9 mouse cellular contexts compared by ENCODE assay signal in the genomic region with DNA sequence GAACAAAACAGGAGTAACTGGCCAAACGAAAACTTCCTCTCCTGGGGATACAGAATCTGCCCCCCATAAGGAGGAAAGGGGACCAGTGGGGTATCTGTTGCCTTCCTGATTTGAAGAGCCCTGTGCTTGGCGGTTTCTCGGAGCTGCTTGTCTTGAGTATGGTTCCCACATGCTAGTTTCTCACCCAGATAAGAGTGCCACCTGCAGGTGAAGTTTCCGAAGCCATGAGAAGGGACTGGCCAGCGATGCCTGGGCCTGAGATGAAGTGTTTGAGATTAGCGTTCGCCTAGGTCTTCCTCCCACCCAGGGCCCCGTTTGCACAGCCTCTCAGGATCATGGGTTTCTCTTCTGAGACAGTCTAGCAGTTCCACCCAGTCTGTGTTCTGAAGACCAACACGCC. TPM values are rescaled to one million over a fixed set of nuclear protein-coding genes. Genes with fewer than 3 reads are reported as not detected.
DNase-seq lines count a peak whose midpoint lies in the region; ATAC-seq and TF ChIP-seq lines count a peak whose summit lies in the region.
"Had no signal": no experiment of that assay in that cellular context is flagged by ENCODE, and none has a peak within 500 bp of the region (broad histone marks: within the 10 kb centered on the region; RNA-seq: fewer than 3 reads in every experiment).

No protein-coding gene starts in this region.

- ATAC-seq in forebrain, embryonic 12.5 days (ENCODE audit: low FRiP score): no peak
- ATAC-seq: Patski had no signal

- H3K4me1 ChIP-seq in forebrain, embryonic 10.5 days: peaks cover 46% of the 10 kb centered on the region
- H3K4me1 ChIP-seq in forebrain, embryonic 12.5 days: peaks cover 31% of the 10 kb centered on the region
- H3K4me1 ChIP-seq in cortical plate, adult 2 months (ENCODE audit: control insufficient read depth, insufficient read depth, low read length): peaks cover 4% of the 10 kb centered on the region; the same call in 1 of the 2 replicates

- peak; percentile 50 for DNase-seq in forebrain, embryonic 10.5 days (ENCODE audit: extremely low spot score, low spot score)
- DNase-seq in right cerebral cortex, adult 18-20 months: peak; percentile 52
- no peak for DNase-seq in right cerebral cortex, postnatal 25 days
- peak; percentile 73 for DNase-seq in retina, embryonic 14.5 days (ENCODE audit: low spot score)
- no peak for DNase-seq in urinary bladder, postnatal 10 days (ENCODE audit: low spot score)
- no peak for DNase-seq in adrenal gland, adult 8-10 months

- H3K36me3 ChIP-seq in forebrain, embryonic 10.5 days (replicated peaks): peaks cover 57% of the 10 kb centered on the region
- no peaks in the 10 kb centered on the region for H3K36me3 ChIP-seq in forebrain, embryonic 12.5 days (replicated peaks)

- peak; percentile 46 for TF ChIP-seq CTCF in cortical plate, adult 2 months (IDR thresholded peaks at IDR 0.05; ENCODE audit: extremely low read depth, insufficient read depth, low read length)

- H3K4me2 ChIP-seq in forebrain, embryonic 12.5 days: no peak overlapping the region

- no peak overlapping the region for H3K27ac ChIP-seq in forebrain, embryonic 10.5 days
- H3K27ac ChIP-seq in forebrain, embryonic 12.5 days: no peak overlapping the region
- no peak overlapping the region for H3K27ac ChIP-seq in cortical plate, adult 2 months (ENCODE audit: insufficient read depth, low read length)

- H3K9ac ChIP-seq in forebrain, embryonic 12.5 days: no peak overlapping the region

- 38% methylated on average over 9 of the region's 9 CpGs for WGBS in forebrain, embryonic 10.5 days
- 32% methylated on average over 9 of the region's 9 CpGs for WGBS in forebrain, embryonic 12.5 days

- no peak overlapping the region for H3K4me3 ChIP-seq in forebrain, embryonic 10.5 days
- no peak overlapping the region for H3K4me3 ChIP-seq in forebrain, embryonic 12.5 days (replicated peaks)
- no peak overlapping the region for H3K4me3 ChIP-seq in cortical plate, adult 2 months (ENCODE audit: insufficient read depth, low read length)

- TF ChIP-seq POLR2A in cortical plate, adult 2 months (IDR thresholded peaks at IDR 0.05; ENCODE audit: extremely low read depth, insufficient read depth, low read length): no peak

- no peaks in the 10 kb centered on the region for H3K9me3 ChIP-seq in forebrain, embryonic 10.5 days
- no peaks in the 10 kb centered on the region for H3K9me3 ChIP-seq in forebrain, embryonic 12.5 days

- H3K27me3 ChIP-seq in forebrain, embryonic 10.5 days (ENCODE audit: poor library complexity, severe bottlenecking): no peaks in the 10 kb centered on the region
- no peaks in the 10 kb centered on the region for H3K27me3 ChIP-seq in forebrain, embryonic 12.5 days
- H3K27me3 ChIP-seq: Patski had no signal

RNA-seq across cellular contexts. Expression of a gene that starts 1.7 kb away (rescaled TPM):
- 26.1 and 26.9 TPM in 2 replicates for polyA plus RNA-seq in forebrain, embryonic 10.5 days (2016; fragmentation: Nextera tagmentation; extraction: Ambion mirVana)
- polyA plus RNA-seq in forebrain, embryonic 12.5 days (2016; fragmentation: Nextera tagmentation; extraction: Ambion mirVana): 51.7 and 53.6 TPM in 2 replicates
- polyA plus RNA-seq in cortical plate, adult 2 months (2012; rRNA removed): 226 and 238 TPM in 2 replicates
- total RNA-seq in adrenal gland, adult 8-10 months (2022): 1 to 10 TPM; 4.6 to 8.6 (median 5.9) TPM

RNA-seq across cellular contexts. Expression of a gene that starts 12.5 kb away (rescaled TPM):
- polyA plus RNA-seq in forebrain, embryonic 10.5 days (2016; fragmentation: Nextera tagmentation; extraction: Ambion mirVana): 21.0 and 21.5 TPM in 2 replicates
- 10.3 TPM in 2 replicates for polyA plus RNA-seq in forebrain, embryonic 12.5 days (2016; fragmentation: Nextera tagmentation; extraction: Ambion mirVana)
- 39.5 and 42.2 TPM in 2 replicates for polyA plus RNA-seq in cortical plate, adult 2 months (2012; rRNA removed)
- 10 to 100 TPM in 2 of 4 experiments, 1 to 10 TPM in 2; 8.5 to 23.0 (median 15.2) TPM for total RNA-seq in adrenal gland, adult 8-10 months (2022)

RNA-seq across cellular contexts. Expression of a gene that starts 12.6 kb away (rescaled TPM):
- polyA plus RNA-seq in forebrain, embryonic 10.5 days (2016; fragmentation: Nextera tagmentation; extraction: Ambion mirVana): 0.23 and 0.35 TPM in 2 replicates
- polyA plus RNA-seq in forebrain, embryonic 12.5 days (2016; fragmentation: Nextera tagmentation; extraction: Ambion mirVana): 0.18 TPM in 1 of 2 replicates, not detected in the other
- 0.08 and 0.09 TPM in 2 replicates for polyA plus RNA-seq in cortical plate, adult 2 months (2012; rRNA removed)
- total RNA-seq in adrenal gland, adult 8-10 months (2022): under 1 TPM in 1 of 4 experiments, not detected in 3; 0.45 TPM

RNA-seq across cellular contexts. Expression of a gene that starts 14.5 kb away (rescaled TPM):
- 200 and 217 TPM in 2 replicates for polyA plus RNA-seq in forebrain, embryonic 10.5 days (2016; fragmentation: Nextera tagmentation; extraction: Ambion mirVana)
- 216 and 321 TPM in 2 replicates for polyA plus RNA-seq in forebrain, embryonic 12.5 days (2016; fragmentation: Nextera tagmentation; extraction: Ambion mirVana)
- polyA plus RNA-seq in cortical plate, adult 2 months (2012; rRNA removed): 42.9 and 44.4 TPM in 2 replicates
- total RNA-seq in adrenal gland, adult 8-10 months (2022): 100 to 1,000 TPM; 294 to 595 (median 433) TPM

RNA-seq across cellular contexts. Expression of a gene that starts 22.7 kb away (rescaled TPM):
- polyA plus RNA-seq in forebrain, embryonic 10.5 days (2016; fragmentation: Nextera tagmentation; extraction: Ambion mirVana): 63.6 and 69.9 TPM in 2 replicates
- polyA plus RNA-seq in forebrain, embryonic 12.5 days (2016; fragmentation: Nextera tagmentation; extraction: Ambion mirVana): 53.5 and 56.4 TPM in 2 replicates
- polyA plus RNA-seq in cortical plate, adult 2 months (2012; rRNA removed): 38.9 and 39.5 TPM in 2 replicates
- total RNA-seq in adrenal gland, adult 8-10 months (2022): 10 to 100 TPM; 51.2 to 58.9 (median 52.1) TPM

Comparison
In these comparisons a context has a peak if more than half of its experiments do, and no peak if none do; other contexts are left out.
1. DNase-seq: peak in forebrain, embryonic 10.5 days (single experiment), right cerebral cortex, adult 18-20 months (single experiment) and retina, embryonic 14.5 days (single experiment); none in right cerebral cortex, postnatal 25 days (single experiment), urinary bladder, postnatal 10 days (single experiment) and adrenal gland, adult 8-10 months (single experiment).